In the genomic region with DNA sequence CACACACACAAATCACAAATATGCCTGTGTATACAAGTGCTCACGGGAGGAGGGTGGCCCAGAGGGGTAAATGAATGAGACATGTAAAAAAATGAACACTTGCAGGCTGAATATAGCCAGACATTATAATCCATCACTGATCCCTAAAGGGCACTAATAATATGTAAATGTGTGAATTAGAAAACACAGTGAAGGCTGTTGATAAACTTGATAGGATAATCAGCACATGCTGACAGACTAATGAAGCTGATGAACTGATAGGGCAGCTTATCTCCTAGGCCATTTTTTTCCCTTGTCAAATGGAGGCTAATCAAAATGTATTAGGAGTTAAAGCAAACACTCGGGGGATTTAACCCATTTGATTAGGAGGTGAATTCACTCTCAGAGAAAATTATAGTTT, we compare ENCODE assay signal across 21 mouse cellular contexts.
DNase-seq lines count a peak whose midpoint lies in the region; ATAC-seq and TF ChIP-seq lines count a peak whose summit lies in the region.
"Had no signal": no experiment of that assay in that cellular context is flagged by ENCODE, and none has a peak within 500 bp of the region (broad histone marks: within the 10 kb centered on the region; RNA-seq: fewer than 3 reads in every experiment).

No protein-coding gene starts in this region.

- H3K4me2 ChIP-seq in hindbrain, embryonic 12.5 days (replicated peaks) = no peak overlapping the region
- H3K4me2 ChIP-seq in hindbrain, embryonic 13.5 days = no peak overlapping the region
- H3K4me2 ChIP-seq in midbrain, embryonic 16.5 days (ENCODE audit: low read length) = no peak overlapping the region
- no peak overlapping the region for H3K4me2 ChIP-seq in kidney, embryonic 14.5 days (replicated peaks; ENCODE audit: low read depth, low read length)
- H3K4me2 ChIP-seq: embryonic facial prominence, embryonic 12.5 days; heart, embryonic 13.5 days; intestine, embryonic 15.5 days; kidney, embryonic 15.5 days; liver, embryonic 11.5 days had no signal

- H3K4me1 ChIP-seq in hindbrain, embryonic 12.5 days = no peaks in the 10 kb centered on the region
- 0 out of 2 replicates have a peak, but pooled peaks cover 2% of the 10 kb centered on the region for H3K4me1 ChIP-seq in hindbrain, embryonic 10.5 days (replicated peaks)
- H3K4me1 ChIP-seq in hindbrain, embryonic 13.5 days (replicated peaks) = peaks cover 7% of the 10 kb centered on the region
- no peaks in the 10 kb centered on the region for H3K4me1 ChIP-seq in midbrain, embryonic 16.5 days (ENCODE audit: control insufficient read depth, insufficient read depth, low read length)
- H3K4me1 ChIP-seq in kidney, embryonic 14.5 days (ENCODE audit: control insufficient read depth, insufficient read depth, low read length) = no peaks in the 10 kb centered on the region
- H3K4me1 ChIP-seq: embryonic facial prominence, embryonic 12.5 days; heart, embryonic 13.5 days; intestine, embryonic 15.5 days; kidney, embryonic 15.5 days had no signal

- 0 out of 2 replicates have a peak, but pooled peaks cover 3% of the 10 kb centered on the region for H3K9me3 ChIP-seq in hindbrain, embryonic 12.5 days (replicated peaks)
- 0 out of 2 replicates have a peak, but pooled peaks cover 10% of the 10 kb centered on the region for H3K9me3 ChIP-seq in hindbrain, embryonic 10.5 days
- no peaks in the 10 kb centered on the region; the same call in none of the 2 replicates for H3K9me3 ChIP-seq in hindbrain, embryonic 13.5 days
- H3K9me3 ChIP-seq in midbrain, embryonic 16.5 days (replicated peaks; ENCODE audit: control insufficient read depth, low read length, poor library complexity, severe bottlenecking) = no peaks in the 10 kb centered on the region; the same call in 1 of the 2 replicates
- peaks cover 3% of the 10 kb centered on the region; the same call in 1 of the 2 replicates for H3K9me3 ChIP-seq in kidney, embryonic 14.5 days (ENCODE audit: control insufficient read depth, low read length)
- H3K9me3 ChIP-seq: embryonic facial prominence, embryonic 12.5 days; intestine, embryonic 15.5 days; kidney, embryonic 15.5 days had no signal

- no peak for TF ChIP-seq CTCF in brain, embryonic 14.5 days (IDR thresholded peaks at IDR 0.05; ENCODE audit: borderline replicate concordance, extremely low read depth, insufficient read depth, insufficient read length)

- H3K9ac ChIP-seq in hindbrain, embryonic 12.5 days = no peak overlapping the region
- no peak overlapping the region for H3K9ac ChIP-seq in hindbrain, embryonic 13.5 days
- no peak overlapping the region for H3K9ac ChIP-seq in midbrain, embryonic 16.5 days (ENCODE audit: low read depth, low read length)
- H3K9ac ChIP-seq in kidney, embryonic 14.5 days (ENCODE audit: low read depth, low read length) = no peak overlapping the region
- H3K9ac ChIP-seq: embryonic facial prominence, embryonic 12.5 days; heart, embryonic 13.5 days; intestine, embryonic 15.5 days; kidney, embryonic 15.5 days had no signal

- H3K27me3 ChIP-seq in hindbrain, embryonic 12.5 days = no peaks in the 10 kb centered on the region
- H3K27me3 ChIP-seq in hindbrain, embryonic 10.5 days (ENCODE audit: insufficient read depth, poor library complexity, severe bottlenecking) = no peaks in the 10 kb centered on the region
- H3K27me3 ChIP-seq in hindbrain, embryonic 13.5 days = no peaks in the 10 kb centered on the region
- H3K27me3 ChIP-seq in midbrain, embryonic 16.5 days (ENCODE audit: control insufficient read depth, insufficient read depth, low read depth, low read length) = no peaks in the 10 kb centered on the region
- no peaks in the 10 kb centered on the region for H3K27me3 ChIP-seq in kidney, embryonic 14.5 days (ENCODE audit: control insufficient read depth, insufficient read depth, low read length)
- H3K27me3 ChIP-seq: embryonic facial prominence, embryonic 12.5 days; heart, embryonic 13.5 days; intestine, embryonic 15.5 days; kidney, embryonic 15.5 days had no signal

- peaks cover 16% of the 10 kb centered on the region for H3K36me3 ChIP-seq in hindbrain, embryonic 12.5 days
- peaks cover 22% of the 10 kb centered on the region for H3K36me3 ChIP-seq in hindbrain, embryonic 10.5 days
- H3K36me3 ChIP-seq in hindbrain, embryonic 13.5 days = peaks cover 14% of the 10 kb centered on the region
- peaks cover 5% of the 10 kb centered on the region for H3K36me3 ChIP-seq in midbrain, embryonic 16.5 days (ENCODE audit: control insufficient read depth, insufficient read depth, low read length)
- peaks cover 15% of the 10 kb centered on the region; the same call in 1 of the 2 replicates for H3K36me3 ChIP-seq in kidney, embryonic 14.5 days (ENCODE audit: control insufficient read depth, insufficient read depth, low read length)
- H3K36me3 ChIP-seq: intestine, embryonic 15.5 days had no signal

- DNase-seq in hindbrain, embryonic 10.5 days (ENCODE audit: low spot score) = no peak
- peak; percentile 80 for DNase-seq in brain, embryonic 14.5 days (ENCODE audit: low read depth)
- DNase-seq in kidney, adult 11 months = no peak
- DNase-seq: adrenal gland, adult 8-10 months; cerebellum, adult 9-10 months; gastrocnemius, postnatal 14 days; heart, adult 18-20 months; kidney, postnatal 4 days; lung, adult 18-20 months; lung, postnatal 4 days; thymus, adult 2 months had no signal

- peak; percentile 85 for ATAC-seq in hindbrain, embryonic 12.5 days (ENCODE audit: low FRiP score)
- peak; percentile 80 for ATAC-seq in hindbrain, embryonic 13.5 days (ENCODE audit: low FRiP score)
- peak; percentile 72 for ATAC-seq in midbrain, embryonic 16.5 days
- no peak for ATAC-seq in kidney, embryonic 14.5 days (ENCODE audit: low FRiP score, low TSS enrichment)
- ATAC-seq: intestine, embryonic 15.5 days had no signal

- 43% methylated on average over 2 of the region's 2 CpGs for WGBS in hindbrain, embryonic 12.5 days
- WGBS in hindbrain, embryonic 10.5 days = 63% methylated on average over 2 of the region's 2 CpGs
- 36% methylated on average over 2 of the region's 2 CpGs for WGBS in hindbrain, embryonic 13.5 days
- 21% methylated on average over 2 of the region's 2 CpGs for WGBS in midbrain, embryonic 16.5 days
- 52% methylated on average over 2 of the region's 2 CpGs for WGBS in kidney, embryonic 14.5 days

- no peak overlapping the region for H3K4me3 ChIP-seq in hindbrain, embryonic 12.5 days
- no peak overlapping the region for H3K4me3 ChIP-seq in hindbrain, embryonic 10.5 days
- H3K4me3 ChIP-seq in hindbrain, embryonic 13.5 days = no peak overlapping the region
- no peak overlapping the region for H3K4me3 ChIP-seq in midbrain, embryonic 16.5 days (ENCODE audit: low read depth, low read length)
- no peak overlapping the region for H3K4me3 ChIP-seq in kidney, embryonic 14.5 days (ENCODE audit: low read length)
- H3K4me3 ChIP-seq: embryonic facial prominence, embryonic 12.5 days; erythroblast, embryonic 14.5 days; heart, embryonic 13.5 days; intestine, embryonic 15.5 days; kidney, embryonic 15.5 days had no signal

- no peak for TF ChIP-seq POLR2A in brain, embryonic 14.5 days (IDR thresholded peaks at IDR 0.05; ENCODE audit: borderline replicate concordance, extremely low read depth, insufficient read depth, insufficient read length, poor library complexity, severe bottlenecking)

- no peak overlapping the region for H3K27ac ChIP-seq in hindbrain, embryonic 12.5 days
- no peak overlapping the region for H3K27ac ChIP-seq in hindbrain, embryonic 10.5 days
- H3K27ac ChIP-seq in hindbrain, embryonic 13.5 days = 0 out of 2 replicates have a peak overlapping the region, but pooled peaks have one; percentile 60
- H3K27ac ChIP-seq in midbrain, embryonic 16.5 days (ENCODE audit: low read length) = no peak overlapping the region
- H3K27ac ChIP-seq in kidney, embryonic 14.5 days (ENCODE audit: low read depth, low read length) = no peak overlapping the region
- H3K27ac ChIP-seq: embryonic facial prominence, embryonic 12.5 days; heart, embryonic 13.5 days; intestine, embryonic 15.5 days; kidney, embryonic 15.5 days had no signal
